ENCODE assay signal across 11 mouse cellular contexts in genomic region chr3:132037670-132038069, GRCm38 (mm10). TPM values are rescaled to one million over a fixed set of nuclear protein-coding genes. Genes with fewer than 3 reads are reported as not detected.
A peak's percentile ranks its signal among the peaks of the same experiment; 100 is the strongest.
DNase-seq lines count a peak whose midpoint lies in the region; ATAC-seq and TF ChIP-seq lines count a peak whose summit lies in the region.
"Had no signal": no experiment of that assay in that cellular context is flagged by ENCODE, and none has a peak within 500 bp of the region (broad histone marks: within the 10 kb centered on the region; RNA-seq: fewer than 3 reads in every experiment).

No protein-coding gene starts in this region.

- H3K27me3 ChIP-seq in heart, embryonic 15.5 days, result no peaks in the 10 kb centered on the region
- H3K27me3 ChIP-seq in CH12.LX (replicated peaks), result no peaks in the 10 kb centered on the region
- no peaks in the 10 kb centered on the region for H3K27me3 ChIP-seq in intestine, embryonic 16.5 days (replicated peaks; ENCODE audit: control insufficient read depth, insufficient read depth, low read length)
- H3K27me3 ChIP-seq: embryonic facial prominence, embryonic 12.5 days had no signal

- DNase-seq in heart, postnatal 10 days, result no peak
- no peak for DNase-seq in CH12.LX (ENCODE audit: extremely low read depth)
- DNase-seq in ZHBTc4 (ENCODE audit: low read depth, low spot score), result peak; percentile 12
- DNase-seq in spleen, adult 12 weeks (ENCODE audit: low spot score), result no peak
- DNase-seq in kidney, postnatal 14 days, result no peak
- DNase-seq: cerebellum, adult 8-10 months; layer of hippocampus, postnatal 36 days had no signal

- TF ChIP-seq RAD21 in CH12.LX (IDR thresholded peaks at IDR 0.05; ENCODE audit: low read depth, low read length), result no peak

- H3K9me3 ChIP-seq in heart, embryonic 15.5 days (replicated peaks), result no peaks in the 10 kb centered on the region
- H3K9me3 ChIP-seq in CH12.LX (replicated peaks; ENCODE audit: low read length), result no peaks in the 10 kb centered on the region
- no peaks in the 10 kb centered on the region for H3K9me3 ChIP-seq in intestine, embryonic 16.5 days (ENCODE audit: control insufficient read depth, low read length)
- H3K9me3 ChIP-seq: embryonic facial prominence, embryonic 12.5 days had no signal

- intact Hi-C loops in heart, postnatal 10 days (cut with DNase I), result no loop called here

- TF ChIP-seq CTCF in CH12.LX (conservative IDR thresholded peaks at IDR 0.05 in 1 of 2, IDR thresholded peaks at IDR 0.05 in 1 of 2; ENCODE audit: low read depth in 2 of 2, low read length in 2 of 2), result no peak

- ATAC-seq in heart, embryonic 15.5 days (replicated peaks; ENCODE audit: insufficient number of reproducible peaks, insufficient read depth, low FRiP score, low read depth), result no peak
- peak; percentile 94 for ATAC-seq in intestine, embryonic 16.5 days

- H3K27ac ChIP-seq in heart, embryonic 15.5 days, result no peak overlapping the region
- H3K27ac ChIP-seq in CH12.LX (ENCODE audit: insufficient read depth, low read depth), result no peak overlapping the region
- no peak overlapping the region for H3K27ac ChIP-seq in intestine, embryonic 16.5 days (ENCODE audit: low read length)
- H3K27ac ChIP-seq: embryonic facial prominence, embryonic 12.5 days had no signal

- H3K79me2 ChIP-seq in CH12.LX (replicated peaks; ENCODE audit: control insufficient read depth, extremely low read depth, insufficient read depth, poor library complexity, severe bottlenecking), result no peaks in the 10 kb centered on the region

- dilution Hi-C loops in CH12.LX (cut with MboI; ENCODE audit: extremely low pct_ligation_motif_present, extremely low pct_unique_long_range_greater_than_20kb, low sequenced_read_pairs), result no loop called here

- no peaks in the 10 kb centered on the region for H3K36me3 ChIP-seq in heart, embryonic 15.5 days
- no peaks in the 10 kb centered on the region for H3K36me3 ChIP-seq in CH12.LX (replicated peaks in 1 of 2; ENCODE audit: control insufficient read depth in 1 of 2, insufficient read depth in 1 of 2, low read length in 1 of 2)
- H3K36me3 ChIP-seq in intestine, embryonic 16.5 days (ENCODE audit: control insufficient read depth, insufficient read depth, low read length), result no peaks in the 10 kb centered on the region
- H3K36me3 ChIP-seq: embryonic facial prominence, embryonic 12.5 days; G1E had no signal

- WGBS in heart, embryonic 15.5 days, result 26% methylated on average over 10 of the region's 10 CpGs
- 42% methylated on average over 10 of the region's 10 CpGs for whole genome bisulfite sequencing in intestine, embryonic 16.5 days

- no peaks in the 10 kb centered on the region for H3K4me1 ChIP-seq in heart, embryonic 15.5 days (replicated peaks)
- H3K4me1 ChIP-seq in CH12.LX (ENCODE audit: control insufficient read depth in 1 of 2, insufficient read depth in 2 of 2), result peaks cover 0 to 3% of the 10 kb centered on the region in 2 experiments; a peak in 2 of 4 replicates
- H3K4me1 ChIP-seq in intestine, embryonic 16.5 days (ENCODE audit: control insufficient read depth, insufficient read depth, low read length), result peaks cover 4% of the 10 kb centered on the region; the same call in 1 of the 2 replicates

- H3K4me3 ChIP-seq in heart, embryonic 15.5 days, result no peak overlapping the region
- H3K4me3 ChIP-seq in CH12.LX (replicated peaks in 1 of 3; ENCODE audit: low read depth in 2 of 3, low read length in 2 of 3, poor library complexity in 1 of 3), result no peak overlapping the region
- H3K4me3 ChIP-seq in intestine, embryonic 16.5 days (ENCODE audit: low read length), result 0 out of 2 replicates have a peak overlapping the region, but pooled peaks have one; percentile 3
- H3K4me3 ChIP-seq: embryonic facial prominence, embryonic 12.5 days had no signal

- peak overlapping the region; percentile 13 for H3K4me2 ChIP-seq in heart, embryonic 15.5 days
- peak overlapping the region; percentile 51 for H3K4me2 ChIP-seq in CH12.LX (ENCODE audit: insufficient read depth, low read depth, poor library complexity, severe bottlenecking)
- peak overlapping the region; percentile 33; the same call in 1 of the 2 replicates for H3K4me2 ChIP-seq in intestine, embryonic 16.5 days (ENCODE audit: low read depth, low read length)
- H3K4me2 ChIP-seq: embryonic facial prominence, embryonic 12.5 days had no signal

- H3K9ac ChIP-seq in heart, embryonic 15.5 days, result no peak overlapping the region
- no peak overlapping the region for H3K9ac ChIP-seq in CH12.LX (ENCODE audit: insufficient read depth, low read depth)
- H3K9ac ChIP-seq in intestine, embryonic 16.5 days (ENCODE audit: low read depth, low read length), result no peak overlapping the region
- H3K9ac ChIP-seq: embryonic facial prominence, embryonic 12.5 days had no signal

- no peak for TF ChIP-seq POLR2A in CH12.LX (IDR thresholded peaks at IDR 0.05; ENCODE audit: low read depth, low read length)

- in situ Hi-C loops in CH12.LX (cut with MboI; ENCODE audit: low pct_ligation_motif_present, low pct_unique_long_range_greater_than_20kb, low sequenced_read_pairs), result no loop called here

- TF ChIP-seq EP300 in CH12.LX (IDR thresholded peaks at IDR 0.05; ENCODE audit: low read length), result no peak

TF ChIP-seq in CH12.LX, 34 proteins besides CTCF, POLR2A, EP300 and RAD21:
- TF ChIP-seq JUN (IDR thresholded peaks at IDR 0.05; ENCODE audit: insufficient read depth, low read depth, low read length) (no peak), ZMIZ1 (IDR thresholded peaks at IDR 0.05; ENCODE audit: low read depth, low read length) (no peak), NELFE (IDR thresholded peaks at IDR 0.05; ENCODE audit: low read depth, low read length) (no peak), USF2 (conservative IDR thresholded peaks at IDR 0.05; ENCODE audit: low read depth, low read length) (no peak), UBTF (IDR thresholded peaks at IDR 0.05; ENCODE audit: low read depth, low read length) (no peak), GABPA (IDR thresholded peaks at IDR 0.05; ENCODE audit: insufficient replicate concordance, low read depth, low read length) (no peak), NRF1 (IDR thresholded peaks at IDR 0.05; ENCODE audit: low read depth, low read length) (no peak)

RNA-seq across cellular contexts. Expression of gene Dkk2, which starts 47.4 kb away (rescaled TPM):
- 1.5 and 4.2 TPM in 2 replicates for polyA plus RNA-seq in heart, embryonic 15.5 days (2015; fragmentation: Nextera tagmentation; extraction: Ambion mirVana)
- under 1 TPM; 0.29 to 0.55 TPM for total RNA-seq in heart, postnatal 10 days (2021)
- total RNA-seq in CH12.LX (2012; rRNA removed), result not detected in 2 replicates
- not detected in 2 replicates for total RNA-seq in CH12.LX (2014; rRNA removed)
- not detected in 2 replicates for polyA plus RNA-seq in CH12.LX (2012; ENCODE audit: insufficient read length, low read depth)
- polyA plus RNA-seq in intestine, embryonic 16.5 days (2015; fragmentation: Nextera tagmentation; extraction: Ambion mirVana), result 7.9 and 8.4 TPM in 2 replicates
- polyA plus RNA-seq: G1E had no signal
